Mouse (Mus musculus): Measurements from ENCODE around the gene Olfr1395.

- TF ChIP-seq CTCF (IDR thresholded peaks at IDR 0.05; ENCODE audit: low read depth, low read length) (peak; percentile 64; the same call in 1 of the 2 replicates), POLR2AphosphoS5 (IDR thresholded peaks at IDR 0.05; ENCODE audit: insufficient replicate concordance, low read depth, low read length) (no peak)
Observed at GRCm38 (mm10) chr11:49108833-49109232, 33.2 kb upstream of the Olfr1395 start.

Data from G1E (cell line).